Comparison of ENCODE assay signal across 34 mouse cellular contexts in genomic region chr17:50515926-50516325, GRCm38 (mm10).
"Had no signal": no experiment of that assay in that cellular context is flagged by ENCODE, and none has a peak within 500 bp of the region (broad histone marks: within the 10 kb centered on the region; RNA-seq: fewer than 3 reads in every experiment).

No protein-coding gene starts in this region.

- H3K9me3 ChIP-seq: heart, embryonic 10.5 days; heart, embryonic 12.5 days; heart, embryonic 13.5 days; heart, embryonic 15.5 days; hindbrain, embryonic 10.5 days; hindbrain, embryonic 12.5 days; hindbrain, embryonic 13.5 days; hindbrain, embryonic 15.5 days; intestine, embryonic 15.5 days; kidney, embryonic 15.5 days had no signal

- H3K4me2 ChIP-seq: heart, embryonic 11.5 days; heart, embryonic 12.5 days; heart, embryonic 13.5 days; heart, embryonic 15.5 days; hindbrain, embryonic 12.5 days; hindbrain, embryonic 13.5 days; hindbrain, embryonic 14.5 days; hindbrain, embryonic 15.5 days; intestine, embryonic 15.5 days; kidney, embryonic 15.5 days had no signal

- H3K4me3 ChIP-seq: heart, embryonic 10.5 days; heart, embryonic 12.5 days; heart, embryonic 13.5 days; heart, embryonic 15.5 days; hindbrain, embryonic 10.5 days; hindbrain, embryonic 12.5 days; hindbrain, embryonic 13.5 days; hindbrain, embryonic 15.5 days; intestine, embryonic 15.5 days; kidney, embryonic 15.5 days; layer of hippocampus, adult 2 months had no signal

- ATAC-seq: hindbrain, embryonic 16.5 days; hindbrain, postnatal 0 days; inflammation-experienced regulatory T-cells, adult 6 months; intestine, embryonic 15.5 days; intestine, postnatal 0 days had no signal

- H3K27ac ChIP-seq: heart, embryonic 10.5 days; heart, embryonic 13.5 days; heart, embryonic 15.5 days; hindbrain, embryonic 10.5 days; hindbrain, embryonic 12.5 days; hindbrain, embryonic 13.5 days; hindbrain, embryonic 14.5 days; hindbrain, embryonic 15.5 days; hindbrain, postnatal 0 days; intestine, embryonic 15.5 days; kidney, embryonic 15.5 days; kidney, postnatal 0 days; layer of hippocampus, adult 2 months had no signal

- H3K36me3 ChIP-seq: heart, embryonic 10.5 days; heart, embryonic 12.5 days; heart, embryonic 13.5 days; heart, embryonic 15.5 days; hindbrain, embryonic 10.5 days; hindbrain, embryonic 12.5 days; hindbrain, embryonic 13.5 days; hindbrain, embryonic 15.5 days; intestine, embryonic 15.5 days; kidney, embryonic 15.5 days had no signal

- DNase-seq: heart, postnatal 10 days; heart, postnatal 14 days; heart, postnatal 36 days; heart, postnatal 4 days; kidney, adult 11 months; kidney, adult 18-20 months; kidney, adult 2 months; kidney, adult 8-10 months; kidney, adult 9 months; kidney, postnatal 10 days; kidney, postnatal 14 days; kidney, postnatal 25 days; kidney, postnatal 36 days; kidney, postnatal 4 days; layer of hippocampus, adult 9-11 months; layer of hippocampus, postnatal 36 days had no signal

- H3K27me3 ChIP-seq: heart, embryonic 12.5 days; heart, embryonic 13.5 days; heart, embryonic 15.5 days; hindbrain, embryonic 12.5 days; hindbrain, embryonic 13.5 days; hindbrain, embryonic 15.5 days; intestine, embryonic 15.5 days; kidney, embryonic 15.5 days had no signal

- H3K9ac ChIP-seq: heart, embryonic 12.5 days; heart, embryonic 13.5 days; heart, embryonic 15.5 days; hindbrain, embryonic 12.5 days; hindbrain, embryonic 13.5 days; hindbrain, embryonic 14.5 days; hindbrain, embryonic 15.5 days; intestine, embryonic 15.5 days; kidney, embryonic 15.5 days had no signal
